Mouse (Mus musculus) monocyte, adult 2 months (primary cell): ENCODE measurements at regions not wholly inside any gene's neighbourhood (a gene's known extent, or its start where the extent isn't known, plus 50 kb on each side); places are given as distances from the start of the nearest gene placed in this dataset.
A peak's percentile ranks its signal among the peaks of the same experiment; 100 is the strongest.

Source experiments
- DNase-seq, 2 experiments: peaks; one replicate each; pipeline ENCODE4 v3.0.0; 2022; ENCODE audit warnings: low spot score in 2 of 2, low read depth in 1 of 2

DNA sequence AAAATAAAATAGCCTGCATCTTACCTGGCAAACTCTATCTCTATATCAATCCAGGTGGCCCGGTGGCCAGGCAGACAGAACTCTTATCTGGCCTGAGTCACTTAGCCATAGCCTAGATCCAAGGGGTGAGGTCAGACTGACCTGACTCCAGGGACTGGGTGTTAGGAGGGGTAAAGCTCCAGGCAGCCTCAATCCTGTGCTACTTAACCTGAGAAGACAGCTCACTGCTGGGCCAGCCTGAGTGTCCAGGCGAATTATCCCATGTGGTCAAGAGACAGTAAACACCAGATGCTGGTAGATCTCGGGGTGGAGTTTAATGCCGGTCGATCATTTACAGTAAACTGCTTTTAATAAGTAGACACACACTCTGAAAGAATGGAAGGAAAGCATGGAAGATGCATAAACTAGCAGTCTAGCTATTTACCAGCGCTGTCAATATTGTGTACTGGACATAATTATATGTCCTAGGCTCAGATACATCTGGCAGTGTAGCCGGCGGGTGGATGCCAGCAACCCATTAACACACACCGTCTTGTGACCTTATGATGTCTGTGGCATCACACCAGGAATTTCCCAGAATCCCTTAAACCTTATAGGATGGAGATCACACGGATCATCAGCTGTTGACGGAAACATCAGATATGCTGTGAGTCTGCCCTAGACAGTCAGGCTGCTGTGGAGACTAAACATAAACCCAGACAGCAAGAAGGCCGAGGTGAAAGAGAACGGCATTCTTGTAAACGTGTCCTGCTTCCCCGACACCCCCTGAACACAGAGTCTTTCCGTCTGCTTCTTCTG is 153.9 kb upstream of the Ubl3 start:
- no peak for DNase-seq

DNA sequence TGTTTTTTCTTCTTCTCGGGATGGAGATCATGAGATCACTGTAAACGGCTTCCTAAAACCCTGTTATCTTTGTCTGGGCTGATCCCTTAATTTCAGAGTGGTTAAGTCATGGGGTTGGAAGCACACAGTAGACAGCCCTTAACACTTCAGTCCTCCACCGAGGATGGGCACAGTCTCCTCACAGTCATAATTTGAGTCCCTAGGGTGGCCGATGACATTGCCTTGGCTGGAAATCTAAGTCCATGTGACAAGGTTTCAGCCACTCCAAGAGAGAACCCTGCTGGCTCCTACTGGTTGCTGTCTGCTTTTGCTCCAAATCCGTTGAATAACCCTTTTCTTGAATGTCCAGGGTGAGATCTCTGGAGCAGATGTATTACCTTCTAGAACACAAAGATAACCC is 152.2 kb upstream of the Ubl3 start:
- no peak for DNase-seq

DNA sequence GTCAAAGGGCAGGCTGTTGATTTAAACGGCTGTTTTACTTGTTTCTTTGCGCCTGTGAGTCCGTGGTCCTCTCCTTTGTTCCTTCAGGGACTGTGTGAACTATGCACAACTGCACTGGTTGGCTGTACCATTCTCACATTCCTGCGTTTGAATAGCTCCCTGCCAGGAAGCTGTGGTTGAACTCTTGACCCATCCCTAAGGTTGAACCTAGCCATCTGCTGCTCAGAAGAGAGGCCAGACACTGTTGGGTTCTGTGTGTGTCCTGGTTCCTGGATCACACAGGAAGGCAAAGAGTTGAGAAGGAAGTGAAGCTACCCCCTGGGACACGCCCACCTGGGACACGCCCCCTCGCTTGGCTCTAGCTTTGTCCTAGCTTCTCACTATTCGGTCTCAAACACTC is 149.3 kb upstream of the Ubl3 start:
- DNase-seq, result no peak

DNA sequence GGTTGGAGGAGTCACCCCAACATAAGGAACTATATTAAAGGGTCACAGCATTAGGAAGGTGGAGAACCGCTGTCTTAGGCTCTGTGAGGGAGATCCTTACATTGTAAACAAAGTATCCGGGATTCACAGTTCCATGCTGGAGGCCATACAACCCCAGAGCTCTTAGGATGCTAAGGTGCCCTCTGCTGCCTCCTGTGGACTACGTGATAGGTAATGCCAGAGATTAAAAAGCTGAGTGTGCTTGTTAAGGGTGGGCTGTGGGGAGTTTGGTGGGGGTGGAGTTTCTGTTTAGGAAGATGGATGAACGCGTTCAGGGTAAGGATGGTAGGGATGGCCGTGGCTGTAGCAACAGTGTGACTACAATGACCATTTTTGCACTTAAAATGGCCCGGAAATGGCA is 148.4 kb upstream of the Ubl3 start:
- no peak for DNase-seq

DNA sequence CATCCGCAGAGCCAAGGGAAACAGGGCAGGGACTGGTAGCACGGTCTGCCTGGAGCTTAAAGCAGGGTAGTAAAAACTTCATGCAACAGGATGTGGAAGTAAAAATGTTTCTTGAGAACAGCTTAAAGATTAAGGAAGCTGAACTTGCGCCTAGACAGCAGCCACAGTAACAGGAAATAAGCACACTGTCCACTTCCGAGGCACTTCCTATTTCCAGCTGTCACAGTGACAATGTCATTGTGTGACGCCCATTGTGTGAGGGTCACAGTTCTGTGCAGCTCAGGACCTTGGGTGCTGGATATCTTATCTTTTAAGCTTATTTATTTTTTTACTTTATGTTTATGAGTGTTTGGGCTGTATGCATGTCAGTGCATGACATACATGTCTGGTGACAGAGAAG is 147.7 kb upstream of the Ubl3 start:
- no peak for DNase-seq

DNA sequence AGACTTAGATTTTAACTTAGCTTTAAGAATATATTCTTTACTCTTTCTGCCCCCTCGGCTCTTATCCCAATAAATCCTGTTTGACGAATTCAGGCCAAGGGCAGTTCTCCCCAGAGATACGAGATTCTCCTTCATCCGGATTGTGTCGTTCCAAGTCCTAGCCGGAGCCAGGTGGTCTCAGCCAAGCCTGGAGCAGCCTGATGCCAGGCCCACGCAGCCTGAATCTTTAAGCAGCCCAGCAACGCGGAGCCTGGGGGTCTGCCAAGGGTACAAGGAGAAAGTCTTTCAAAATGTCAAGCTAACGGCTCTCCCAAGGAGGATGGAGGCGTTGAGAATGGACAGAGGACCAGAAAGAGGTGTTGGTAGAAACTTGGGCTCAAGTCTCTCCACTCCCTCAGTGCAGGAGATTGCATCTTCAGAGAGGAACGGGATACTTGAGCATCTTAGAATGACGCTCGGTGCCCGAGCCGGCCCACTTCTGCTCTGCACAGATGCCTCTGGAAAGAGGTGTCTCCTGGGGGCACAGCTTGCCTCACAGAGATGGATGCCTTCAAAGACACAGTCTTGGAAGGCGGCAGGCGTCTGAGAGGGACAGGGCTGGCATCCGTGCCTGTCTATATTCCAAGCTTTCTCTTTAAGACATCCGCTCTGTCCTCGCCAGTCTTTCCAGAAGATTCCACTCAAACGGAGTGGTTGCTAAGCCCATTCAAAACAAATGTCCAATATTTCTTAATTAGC is 145.2 kb upstream of the Ubl3 start:
- no peak for DNase-seq

DNA sequence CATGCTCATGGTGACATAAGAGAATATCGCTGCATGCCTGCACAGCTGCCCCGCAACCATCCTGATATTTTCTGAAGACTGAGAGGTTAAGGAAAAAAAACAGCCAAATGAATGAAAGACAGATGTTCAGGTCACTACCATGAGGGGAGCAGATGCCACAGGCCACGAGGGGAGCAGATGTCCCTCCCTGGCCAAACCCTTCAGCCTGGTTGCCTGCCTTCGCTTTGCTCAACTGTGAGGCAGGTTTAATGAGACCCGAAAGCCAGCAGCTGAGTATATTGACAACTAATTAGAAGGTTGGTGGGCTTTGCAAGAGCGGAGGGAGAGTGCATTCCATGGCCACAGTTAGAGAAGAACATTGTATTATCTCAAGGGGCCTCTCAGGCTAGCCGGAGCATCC is 141.8 kb upstream of the Ubl3 start:
- DNase-seq, result no peak

DNA sequence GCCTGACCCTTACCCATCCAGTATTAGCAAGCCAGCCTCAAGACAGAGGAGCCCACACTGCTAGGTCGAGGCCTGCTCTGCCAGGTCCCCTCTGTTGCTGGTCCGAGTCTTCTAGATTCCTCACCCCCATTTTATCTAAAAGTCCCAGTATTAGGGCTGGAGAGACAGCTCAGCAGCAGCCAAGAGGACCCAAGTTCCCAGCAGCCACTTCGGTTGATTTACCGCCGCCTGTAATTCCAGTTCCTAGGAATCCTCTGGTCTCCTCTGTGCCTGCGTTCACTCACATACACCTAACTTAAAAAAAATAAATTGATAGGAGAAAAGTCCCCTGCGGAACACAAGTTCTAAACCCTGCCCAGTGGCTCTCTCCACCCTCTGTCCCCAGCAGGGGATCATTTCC is 138.9 kb upstream of the Ubl3 start:
- DNase-seq, result no peak

DNA sequence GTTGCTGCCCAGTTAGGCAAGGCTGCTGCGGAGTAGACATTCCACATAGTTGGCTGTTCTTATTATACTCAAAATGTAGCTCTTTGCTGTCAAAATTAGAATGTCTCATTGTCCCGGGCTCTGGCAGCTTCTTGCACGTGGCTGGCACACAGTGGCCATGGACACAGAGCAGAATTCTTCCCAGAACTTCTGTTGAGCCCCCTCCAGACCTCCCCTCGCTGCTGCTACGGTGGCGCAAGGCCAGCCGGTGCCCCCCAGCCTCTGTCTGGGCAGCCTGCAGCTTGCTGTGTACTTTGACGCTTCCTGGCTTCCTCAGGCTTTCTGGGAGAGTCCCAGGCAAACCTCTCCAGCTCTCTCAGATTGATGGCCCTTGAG is 138.2 kb upstream of the Ubl3 start:
- no peak for DNase-seq

DNA sequence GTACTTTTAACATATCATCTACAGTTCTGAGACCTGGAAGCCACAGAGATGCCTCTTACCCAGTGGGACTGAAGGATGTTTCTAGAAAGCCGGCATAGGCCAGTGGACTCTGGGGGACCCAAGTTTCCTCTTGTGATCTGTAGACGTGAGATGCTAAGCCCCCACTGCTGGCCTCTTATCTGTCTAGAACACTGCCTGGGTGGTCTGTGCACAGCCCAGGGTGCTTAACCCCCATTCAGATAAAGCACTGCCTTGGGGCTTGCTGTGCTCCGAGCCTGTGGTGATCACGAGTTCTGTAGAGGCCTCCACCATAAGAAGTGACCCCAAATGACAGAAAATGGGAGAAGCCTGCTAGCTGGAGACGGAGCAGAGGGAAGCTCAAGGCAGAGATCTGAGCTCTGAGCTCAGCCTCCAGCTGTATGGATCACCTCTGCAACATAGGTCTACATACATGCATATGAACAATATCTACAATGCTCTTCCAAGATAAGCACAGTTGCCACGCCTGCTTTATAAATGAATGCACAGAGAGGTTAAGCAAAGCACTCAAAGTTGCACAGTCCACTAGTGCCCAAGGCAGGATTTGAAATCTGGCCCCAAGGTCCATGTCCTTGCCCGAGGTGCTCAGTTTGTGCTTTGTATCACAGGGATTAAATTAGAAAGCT is 137.7 kb upstream of the Ubl3 start:
- DNase-seq, result no peak

DNA sequence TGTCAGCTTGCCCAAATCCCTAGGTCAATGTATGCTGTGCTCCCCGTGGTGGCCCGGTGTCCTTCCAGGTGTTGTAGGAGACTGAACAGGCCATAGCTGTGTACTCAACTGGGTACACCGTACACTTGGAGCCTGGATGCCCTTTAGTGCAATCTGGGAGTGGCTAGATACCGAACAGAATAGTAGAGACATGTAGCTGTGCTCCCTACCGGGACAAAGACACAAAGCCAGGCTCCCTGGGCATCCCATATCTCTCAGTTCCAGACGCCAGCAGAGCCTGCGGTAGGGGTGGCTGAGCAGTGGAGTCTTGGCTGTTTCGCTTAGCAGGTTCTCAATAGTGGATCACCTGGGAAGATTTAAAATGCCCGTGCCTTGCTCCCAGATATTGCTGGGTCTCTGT is 136.7 kb upstream of the Ubl3 start:
- no peak for DNase-seq

DNA sequence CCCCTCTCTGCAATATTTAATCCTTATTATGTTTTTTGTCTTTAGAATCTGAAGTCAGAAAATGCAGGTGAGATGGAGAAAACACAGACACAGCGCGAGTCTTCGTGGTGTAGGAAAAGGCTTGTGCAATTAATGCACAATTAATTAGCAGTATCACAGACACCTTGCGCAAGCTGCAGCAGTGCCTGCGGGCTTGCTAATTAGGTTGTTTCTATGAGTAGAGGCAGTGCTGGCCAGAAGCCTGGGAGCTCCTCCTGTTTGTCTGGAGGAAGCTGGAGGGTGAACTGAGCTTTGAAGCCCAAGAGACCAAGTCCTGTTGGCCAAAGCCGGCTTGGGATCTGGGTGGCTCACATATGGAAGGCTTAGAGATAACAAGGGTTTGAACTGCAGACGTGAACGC is 135.9 kb upstream of the Ubl3 start:
- no peak for DNase-seq

DNA sequence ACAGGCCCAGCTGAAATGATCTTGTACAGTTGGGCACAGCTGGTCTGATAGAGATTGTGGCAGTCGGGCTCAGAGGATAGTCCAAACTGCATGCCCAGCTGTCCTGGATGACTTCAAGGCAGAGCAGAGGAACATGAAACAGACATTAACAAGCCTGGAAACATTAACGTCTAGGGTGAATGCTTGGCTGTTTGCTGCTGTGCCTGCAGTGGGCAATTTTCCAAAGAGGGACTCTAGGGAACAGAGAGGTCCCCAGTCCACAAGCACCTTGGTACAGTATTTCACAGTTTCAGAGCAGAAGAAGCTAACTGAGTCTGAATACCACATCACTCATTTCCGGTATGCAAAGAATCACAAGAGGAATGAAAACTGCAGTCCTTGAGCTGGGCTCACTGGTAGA is 135.2 kb upstream of the Ubl3 start:
- no peak for DNase-seq

DNA sequence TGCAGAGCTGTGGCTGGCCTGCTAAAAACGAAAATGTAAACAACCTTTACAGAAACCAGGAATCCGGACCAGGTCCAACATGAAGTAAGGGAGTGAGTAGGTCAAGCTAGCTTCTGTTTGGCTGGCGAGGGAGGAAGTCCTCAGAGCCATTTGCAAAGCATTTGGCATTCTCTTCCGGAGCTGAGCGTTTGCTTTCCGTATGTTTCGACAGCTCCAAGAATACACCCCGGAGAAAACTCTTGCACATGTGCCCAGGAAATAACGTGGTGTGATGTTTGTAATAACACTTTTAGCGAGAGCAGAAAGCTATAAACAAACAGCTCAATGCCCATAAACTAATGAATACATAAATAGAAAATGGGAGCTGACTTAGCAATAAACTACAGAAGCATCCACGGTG is 131.6 kb upstream of the Ubl3 start:
- DNase-seq, result no peak

DNA sequence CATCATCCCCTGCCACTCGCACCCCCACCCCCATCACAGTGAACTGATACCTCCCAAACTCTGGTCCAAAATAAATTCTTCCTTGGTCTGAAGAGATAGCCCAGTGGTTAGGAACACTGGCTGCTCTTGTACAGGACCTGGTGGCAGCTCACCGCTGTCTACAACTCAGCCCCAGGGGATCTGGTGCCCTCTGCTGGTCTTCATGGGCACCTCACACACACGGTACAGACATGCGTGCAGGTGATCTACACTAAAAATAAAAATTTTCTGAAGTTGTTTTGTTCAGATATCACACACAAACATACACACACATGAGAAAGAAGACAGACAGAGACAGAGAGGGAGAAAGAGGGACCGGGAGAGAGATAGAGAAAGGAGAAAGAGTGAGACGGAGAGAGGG is 130.0 kb upstream of the Ubl3 start:
- DNase-seq, result no peak

DNA sequence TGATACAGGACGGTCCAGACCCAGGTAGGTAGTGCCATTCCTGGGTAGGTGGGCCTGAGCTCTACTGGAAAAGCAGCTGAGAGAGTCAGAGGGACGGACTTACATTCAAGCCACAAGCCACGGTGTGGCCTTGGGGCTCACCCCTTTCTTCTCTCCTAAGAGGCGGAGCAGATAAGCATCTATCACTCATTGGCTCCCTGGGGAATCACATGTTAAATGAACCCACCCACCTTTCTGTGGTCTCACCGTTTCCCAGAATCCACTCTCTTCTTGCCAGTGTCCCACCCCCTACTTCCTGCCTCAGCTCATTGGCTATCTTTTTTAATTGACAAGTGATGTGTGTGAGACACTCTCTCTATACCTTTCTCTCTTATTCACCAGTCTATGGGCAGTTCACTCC is 127.8 kb upstream of the Ubl3 start:
- no peak for DNase-seq

DNA sequence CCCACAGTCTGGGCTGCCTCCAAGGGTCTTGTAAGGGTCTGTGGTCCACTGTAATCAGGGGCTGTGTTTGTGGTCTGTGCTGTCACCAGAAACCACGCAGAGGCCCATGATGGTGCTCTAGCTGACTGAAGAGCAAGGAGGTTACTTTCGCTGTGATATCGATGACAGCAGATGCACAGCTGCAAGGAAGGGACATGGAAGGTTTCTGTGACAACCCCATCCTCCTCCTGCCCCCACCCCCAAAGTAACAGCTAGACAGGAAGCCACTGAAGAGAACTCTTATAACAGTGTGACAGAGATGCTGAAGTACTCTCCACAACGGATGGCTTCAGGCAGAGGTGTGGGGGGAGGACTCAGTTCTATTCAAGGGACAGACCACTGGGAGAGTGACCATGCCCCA is 127.0 kb upstream of the Ubl3 start:
- no peak for DNase-seq

DNA sequence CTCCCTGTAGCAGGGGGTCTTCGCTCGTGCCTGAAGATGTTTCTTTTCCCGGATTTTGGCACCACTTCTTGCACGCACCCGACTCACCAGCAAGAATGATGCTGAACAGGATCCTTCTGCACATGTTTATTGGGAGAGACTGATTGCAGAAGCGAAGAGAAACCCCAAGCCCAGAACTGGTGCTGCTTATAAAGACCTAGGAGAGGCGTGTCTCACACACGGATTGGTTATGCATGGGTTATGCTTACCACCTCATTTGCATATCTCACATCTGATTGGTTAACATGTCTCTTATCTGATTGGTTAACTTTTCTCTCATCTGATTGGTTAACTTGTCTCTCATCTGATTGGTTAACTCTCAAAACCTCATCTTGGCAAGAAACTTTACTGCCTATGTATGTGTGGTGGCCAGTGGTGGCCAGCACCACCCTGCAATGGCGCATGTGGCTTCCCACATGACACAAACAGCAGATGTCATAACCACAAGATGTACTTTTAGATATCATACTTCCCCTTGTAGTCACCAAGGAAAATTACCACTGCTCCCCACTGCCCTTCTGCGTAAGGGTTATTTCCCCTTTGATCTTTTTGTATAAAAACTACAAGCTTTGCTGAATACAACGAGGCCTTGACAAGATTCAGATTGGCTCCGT is 125.8 kb upstream of the Ubl3 start:
- peak; percentile 34 to 40 for DNase-seq

DNA sequence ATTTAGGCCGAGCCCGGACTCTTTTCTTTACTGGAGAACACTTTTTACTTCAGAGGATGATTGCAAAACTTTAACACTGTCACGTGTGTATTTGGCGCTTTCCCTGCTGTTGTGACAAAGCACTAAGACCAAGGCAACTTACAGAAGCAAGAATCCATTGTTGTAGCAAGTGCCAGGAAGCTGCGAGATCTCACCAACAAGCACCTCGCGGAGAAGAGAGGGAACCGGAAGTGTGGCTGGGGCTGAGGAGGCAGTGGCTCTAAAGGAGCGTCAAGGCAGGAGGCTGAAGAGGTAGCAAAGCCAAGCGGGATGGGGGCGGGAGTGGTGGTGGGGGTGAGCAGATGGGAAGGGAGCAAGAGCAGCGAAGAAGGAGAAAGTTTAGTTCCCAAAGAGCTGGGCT is 121.7 kb upstream of the Ubl3 start:
- DNase-seq, result peak in 1 of 2 experiments; percentile 23

DNA sequence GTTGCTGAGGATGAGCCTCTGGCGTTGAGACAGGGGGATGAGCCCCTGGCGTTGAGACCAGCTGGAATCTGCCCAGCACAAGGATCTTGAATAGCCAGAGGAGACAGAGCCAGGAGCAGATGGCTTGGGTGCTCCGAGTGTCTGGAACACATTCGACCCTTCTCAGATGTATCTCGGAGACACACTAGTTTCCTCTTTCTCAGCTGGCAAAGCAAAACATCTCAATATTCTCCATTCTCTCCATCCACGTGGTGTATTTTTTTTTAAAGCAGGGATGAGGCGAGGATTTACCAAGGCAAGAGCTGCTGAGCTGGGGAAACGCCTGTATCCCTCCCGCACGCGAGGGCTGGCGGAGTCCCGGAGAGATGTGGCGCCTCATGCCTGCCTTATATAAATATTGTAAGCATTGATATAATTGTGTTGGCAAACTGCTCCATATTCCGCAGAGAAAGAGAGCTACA is 109.7 kb upstream of the Ubl3 start:
- DNase-seq, result no peak

DNA sequence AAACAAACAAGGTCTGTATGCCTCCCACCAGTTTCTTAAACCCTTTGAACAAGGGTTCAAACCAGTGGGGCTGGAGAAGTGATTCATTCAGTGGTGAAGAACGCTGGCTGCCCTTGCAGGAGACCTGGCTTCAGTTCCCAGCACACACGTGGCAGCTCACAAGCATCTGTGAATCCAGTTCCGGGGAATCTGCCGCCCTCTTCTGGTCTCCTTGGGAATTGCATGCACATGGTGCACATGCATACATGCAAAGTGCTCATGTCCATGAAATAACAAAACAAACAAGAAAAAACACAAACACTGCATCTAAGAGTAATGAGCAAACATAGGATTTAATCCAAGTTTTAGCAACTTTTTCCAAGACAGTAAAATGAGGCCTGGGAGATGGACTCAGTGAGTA is 108.5 kb upstream of the Ubl3 start:
- no peak for DNase-seq
